Mouse (Mus musculus) urinary bladder, postnatal 36 days (tissue): ENCODE data around the gene Tnfsf13b.
A peak's percentile ranks its signal among the peaks of the same experiment; 100 is the strongest.

Experiments
- DNase-seq, 2 experiments: peaks; one replicate each; pipeline ENCODE4 v3.0.0; 2022; ENCODE audit warnings: low spot score in 2 of 2, mixed read lengths in 1 of 2

The Tnfsf13b gene

DNA sequence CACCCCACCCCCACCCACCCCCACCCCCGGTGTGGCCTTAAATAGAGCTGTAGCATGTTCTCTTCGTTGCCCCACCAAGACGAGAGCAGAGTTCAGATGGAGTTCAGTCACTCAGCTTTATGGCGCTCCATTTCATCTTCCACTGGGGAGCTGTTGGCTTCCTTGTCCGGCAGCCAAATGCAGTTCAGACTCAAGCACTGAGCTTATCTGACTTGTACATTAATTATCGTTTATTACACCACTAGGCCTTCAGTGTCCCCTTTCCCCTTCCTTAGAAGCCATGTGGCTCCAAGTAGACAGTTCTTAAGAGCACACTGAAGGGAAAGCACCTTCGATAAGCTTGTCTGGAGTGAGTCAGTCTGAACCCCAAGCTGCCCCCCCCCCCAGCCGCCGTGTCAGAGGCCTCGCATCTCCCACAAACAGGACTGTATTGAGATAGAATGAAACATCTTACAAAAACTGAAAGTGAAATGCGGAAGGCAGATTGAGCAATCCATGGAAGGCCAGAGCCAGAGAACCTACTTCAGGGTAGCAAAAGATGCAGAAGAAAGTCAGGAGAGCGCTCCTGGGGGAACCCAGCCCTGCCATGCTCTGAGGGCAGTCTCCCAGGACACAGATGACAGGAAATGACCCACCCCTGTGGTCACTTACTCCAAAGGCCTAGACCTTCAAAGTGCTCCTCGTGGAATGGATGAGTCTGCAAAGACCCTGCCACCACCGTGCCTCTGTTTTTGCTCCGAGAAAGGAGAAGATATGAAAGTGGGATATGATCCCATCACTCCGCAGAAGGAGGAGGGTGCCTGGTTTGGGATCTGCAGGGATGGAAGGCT, at the start of gene Tnfsf13b:
Tnfsf13b (plus strand) TSS at position 312 of the 830 bp plus-strand sequence.
- peak in 1 of 2 experiments; percentile 21 for DNase-seq

DNA sequence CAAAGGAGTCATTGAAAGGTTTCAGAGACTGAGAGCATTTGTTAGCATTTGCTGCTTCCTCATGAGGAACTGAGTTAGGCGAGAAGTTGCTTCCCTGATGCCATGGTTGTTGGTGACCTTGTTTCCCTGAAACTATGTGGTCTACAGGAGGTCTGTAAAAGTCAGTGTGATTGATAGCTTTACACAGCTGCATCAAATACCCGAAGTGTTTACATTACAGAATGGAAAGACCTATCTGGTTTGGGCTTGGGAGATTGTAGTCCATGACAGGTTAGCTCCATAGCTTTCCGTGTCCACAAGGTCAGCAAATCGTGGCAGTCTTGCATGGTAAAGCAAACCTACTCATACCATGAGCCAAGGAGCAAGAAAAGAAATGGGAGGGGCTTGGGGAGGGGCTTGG, 47.9 kb upstream of the Tnfsf13b start:
- no peak for DNase-seq

DNA sequence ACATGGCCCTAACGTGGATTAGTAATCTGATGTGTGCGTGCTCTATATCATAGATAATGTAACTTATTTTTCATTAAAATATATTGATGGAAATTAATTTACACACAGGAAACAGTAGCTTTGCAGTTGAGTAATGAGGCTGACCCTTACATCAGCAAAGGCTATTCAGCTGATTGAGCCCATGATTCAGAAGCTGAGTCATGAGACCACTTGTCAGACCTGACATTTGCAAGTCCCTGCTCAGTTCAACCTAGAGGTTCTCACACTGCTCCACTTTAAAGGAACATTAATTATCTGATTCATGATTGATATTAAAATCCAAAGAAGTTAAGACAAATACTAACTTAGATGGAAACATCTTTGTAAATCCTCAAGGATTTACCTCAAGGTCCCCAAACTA, 46.3 kb upstream of the Tnfsf13b start:
- no peak for DNase-seq

DNA sequence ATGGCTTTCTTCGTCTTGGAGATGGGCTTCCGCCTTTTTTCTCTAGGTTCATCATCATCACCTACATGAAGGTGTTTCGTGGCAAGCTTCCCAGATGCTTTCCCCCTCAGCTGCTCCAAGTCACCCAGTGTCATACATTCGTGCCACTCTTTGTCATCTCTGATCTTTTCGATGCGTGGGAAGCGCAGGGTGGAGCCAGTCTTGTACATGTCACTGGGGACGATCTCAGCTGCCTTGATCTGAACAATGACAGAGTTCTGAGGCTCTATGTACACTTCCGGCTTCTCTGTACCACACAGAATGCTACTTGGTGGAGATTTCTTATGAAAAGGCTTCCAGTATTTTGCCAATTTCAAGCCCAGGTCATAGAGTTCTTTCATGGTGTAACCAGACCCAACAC, 34.4 kb upstream of the Tnfsf13b start:
- no peak for DNase-seq

DNA sequence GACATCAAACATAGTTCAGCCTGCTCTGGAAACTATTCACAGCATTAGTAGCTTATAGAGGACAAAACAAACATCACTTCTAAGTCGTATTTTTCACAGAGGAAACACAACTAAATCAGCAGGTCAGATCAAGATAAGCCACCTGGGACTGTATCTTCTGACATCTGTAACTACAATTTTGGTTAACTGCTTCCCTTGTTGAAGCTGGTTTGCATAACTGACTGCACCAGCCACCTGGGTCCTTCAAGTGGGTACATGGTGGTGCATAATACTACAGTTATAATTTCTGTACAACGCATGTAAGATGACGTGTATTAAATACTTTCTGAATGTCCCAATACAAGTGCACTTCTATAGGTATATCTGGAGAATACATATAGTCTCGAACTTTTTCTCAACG, 31.0 kb upstream of the Tnfsf13b start:
- no peak for DNase-seq

DNA sequence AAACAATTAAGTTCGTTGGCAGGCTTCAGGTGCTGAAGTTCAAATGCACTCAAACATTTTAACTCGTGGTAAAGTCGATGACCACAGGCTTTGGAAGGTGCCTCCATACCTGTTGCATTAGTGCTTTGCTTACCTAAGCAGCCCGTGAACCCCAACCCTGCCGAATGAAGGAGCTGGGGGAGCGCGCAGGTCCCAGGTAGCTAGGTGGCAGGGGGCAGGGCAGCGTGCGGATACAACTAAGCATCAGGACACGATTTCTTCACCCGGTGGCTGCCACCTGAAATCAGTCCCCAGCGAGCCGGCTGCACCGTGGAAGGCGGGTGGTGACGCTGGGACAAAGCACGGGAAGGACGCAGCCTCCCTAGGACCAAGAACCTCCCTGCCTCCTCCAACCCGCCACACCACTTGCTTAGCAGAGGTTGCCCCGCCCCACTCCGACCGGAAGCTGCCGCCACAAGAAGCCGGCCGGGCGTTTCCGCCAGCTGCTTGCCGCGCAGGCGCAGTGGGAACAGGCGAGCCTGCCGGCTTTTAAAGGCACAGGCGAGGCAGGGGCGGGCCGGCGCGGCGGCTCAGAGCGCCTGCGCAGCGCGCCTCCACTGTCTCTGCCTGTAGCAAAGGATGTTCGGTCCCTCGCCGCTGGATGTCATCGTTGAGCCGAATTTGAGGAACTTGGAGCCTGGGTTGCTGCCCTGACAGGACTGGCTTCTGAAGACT, 30.2 kb upstream of the Tnfsf13b start:
- peak; percentile 97 to 99 for DNase-seq

DNA sequence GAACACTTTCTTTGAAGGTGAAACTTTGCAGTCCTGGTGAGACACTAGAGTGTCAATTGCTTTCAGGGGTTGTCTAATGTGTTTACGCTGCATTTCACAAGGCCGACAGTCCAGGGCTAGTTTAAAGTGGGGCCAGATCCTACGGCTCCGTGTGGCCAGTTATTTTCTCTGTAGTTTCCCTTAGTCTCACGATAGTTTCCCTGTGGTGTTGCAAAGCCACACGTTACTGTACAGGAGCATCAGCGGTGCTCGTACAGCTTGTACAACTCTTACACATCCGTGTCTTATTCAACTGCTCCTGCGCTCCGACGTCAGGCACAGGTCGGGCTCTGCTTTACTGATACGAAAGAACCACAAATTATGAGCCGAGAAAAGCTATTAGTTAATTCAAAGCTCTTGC, 29.3 kb upstream of the Tnfsf13b start:
- DNase-seq: no peak

GRCm38 (mm10) chr8:9977573-9978314, 28.5 kb upstream of the Tnfsf13b start, which contains the start of the genes Lig4 and Abhd13:
Gene Lig4, minus strand, starts transcription at chr8:9977686.
Gene Abhd13, plus strand, starts transcription at chr8:9977707.
- DNase-seq: peak; percentile 99

- DNase-seq: no peak
These were observed 27.6 kb upstream of the Tnfsf13b start for GRCm38 (mm10) chr8:9978475-9979230.

GRCm38 (mm10) chr8:9979746-9980145, 26.5 kb upstream of the Tnfsf13b start:
- no peak for DNase-seq

- no peak for DNase-seq
These were observed 26.1 kb upstream of the Tnfsf13b start for GRCm38 (mm10) chr8:9980188-9980587.

- DNase-seq: no peak
These were observed 2.2 kb upstream of the Tnfsf13b start for GRCm38 (mm10) chr8:10004115-10004514.

GRCm38 (mm10) chr8:10006986-10007659, 856 bp downstream of the Tnfsf13b start:
- no peak for DNase-seq

DNA sequence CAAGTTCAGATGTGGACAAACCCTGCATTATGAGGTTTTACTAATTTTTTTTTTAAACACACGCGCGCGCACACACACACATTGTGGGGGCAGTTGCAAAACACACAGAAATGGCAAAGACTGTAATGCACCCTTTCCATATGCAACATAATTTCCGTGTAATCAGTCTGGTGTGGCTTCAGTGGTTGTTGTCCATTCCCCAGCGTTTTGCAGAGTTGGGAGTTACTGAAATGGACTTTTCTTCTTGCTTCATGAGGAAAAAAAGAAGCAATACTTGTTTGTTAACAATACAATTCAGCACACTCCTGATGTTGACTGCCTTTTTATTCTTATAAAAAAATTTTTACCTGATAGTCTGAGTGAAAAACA, 1.4 kb downstream of the Tnfsf13b start:
- DNase-seq: no peak

- DNase-seq: no peak
These were observed 10.0 kb downstream of the Tnfsf13b start for GRCm38 (mm10) chr8:10016252-10016651.

DNA sequence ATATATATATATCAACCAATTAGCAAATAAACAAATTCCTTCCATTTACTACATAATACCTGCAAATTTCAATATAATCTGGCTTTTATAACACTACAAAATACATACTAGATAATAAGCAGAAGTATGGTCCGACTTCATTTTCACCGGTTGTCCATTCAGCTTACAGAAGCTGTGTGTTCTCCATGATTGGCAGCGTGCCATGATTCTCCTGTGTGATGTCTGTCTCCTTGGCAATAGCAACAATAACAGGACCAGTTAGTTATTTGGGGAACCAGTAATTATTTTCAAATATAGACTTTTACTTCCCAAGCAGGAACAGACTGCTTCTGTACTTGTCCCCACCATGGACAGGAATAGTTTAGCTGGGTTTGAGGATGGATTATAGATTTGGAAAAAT, 11.0 kb downstream of the Tnfsf13b start:
- DNase-seq: no peak

DNA sequence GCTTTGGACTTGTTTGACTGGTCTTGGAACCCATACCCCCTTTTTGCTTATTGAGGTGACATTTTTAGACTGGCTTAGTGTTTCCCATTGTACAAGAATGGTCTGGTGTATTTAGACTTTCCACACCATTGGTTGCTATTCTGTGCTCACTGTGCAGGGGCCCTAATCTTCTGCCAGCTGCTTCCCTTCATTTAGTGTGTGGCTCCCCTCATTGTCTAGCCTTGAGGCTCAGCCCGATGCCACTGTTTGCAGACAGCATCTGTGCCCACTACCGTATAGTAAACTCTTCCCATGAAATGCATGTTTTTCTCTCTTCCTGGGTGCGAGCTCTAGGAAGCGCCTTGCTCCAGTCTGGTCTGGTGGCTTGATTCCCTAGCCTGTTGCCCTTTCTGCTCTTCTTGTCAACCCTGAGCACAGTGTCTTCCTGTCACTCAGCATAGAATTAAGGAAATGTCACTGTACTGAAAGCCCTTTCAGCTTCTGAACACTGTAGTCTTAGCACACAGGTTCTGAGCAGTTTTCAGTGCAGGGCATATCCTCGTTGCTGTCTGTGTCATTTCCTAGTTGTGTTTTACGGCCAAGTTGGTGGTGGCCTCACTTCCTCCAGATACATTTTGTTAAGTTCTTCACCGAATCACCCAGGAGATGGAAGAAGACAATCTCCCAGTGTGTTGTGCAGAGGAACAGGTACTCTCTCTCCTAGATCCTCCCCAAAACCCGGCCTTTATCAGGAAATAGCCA, 24.2 kb downstream of the Tnfsf13b start:
- DNase-seq: no peak

- DNase-seq: no peak
These were observed 24.9 kb downstream of the Tnfsf13b start for GRCm38 (mm10) chr8:10031177-10031576.

DNA sequence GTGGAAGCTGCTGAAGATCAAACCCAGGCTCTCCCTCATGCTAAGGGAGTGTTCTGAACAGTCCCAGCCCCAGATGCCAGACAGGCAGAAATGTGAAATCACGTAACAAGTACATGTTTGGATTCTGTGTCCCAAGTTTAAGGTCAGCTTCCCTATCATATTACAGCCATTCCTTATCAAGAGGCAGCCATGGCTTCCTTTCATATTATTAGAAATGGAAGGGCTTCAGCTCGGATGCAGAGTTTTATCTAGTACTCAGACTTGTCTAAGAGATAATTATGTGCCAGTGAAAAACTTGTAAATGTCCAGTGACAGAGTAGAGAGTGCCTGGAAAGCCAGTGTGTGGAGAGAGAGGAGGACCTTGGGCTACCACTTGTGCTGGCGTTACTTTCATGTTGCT, 34.6 kb downstream of the Tnfsf13b start:
- DNase-seq: no peak

DNA sequence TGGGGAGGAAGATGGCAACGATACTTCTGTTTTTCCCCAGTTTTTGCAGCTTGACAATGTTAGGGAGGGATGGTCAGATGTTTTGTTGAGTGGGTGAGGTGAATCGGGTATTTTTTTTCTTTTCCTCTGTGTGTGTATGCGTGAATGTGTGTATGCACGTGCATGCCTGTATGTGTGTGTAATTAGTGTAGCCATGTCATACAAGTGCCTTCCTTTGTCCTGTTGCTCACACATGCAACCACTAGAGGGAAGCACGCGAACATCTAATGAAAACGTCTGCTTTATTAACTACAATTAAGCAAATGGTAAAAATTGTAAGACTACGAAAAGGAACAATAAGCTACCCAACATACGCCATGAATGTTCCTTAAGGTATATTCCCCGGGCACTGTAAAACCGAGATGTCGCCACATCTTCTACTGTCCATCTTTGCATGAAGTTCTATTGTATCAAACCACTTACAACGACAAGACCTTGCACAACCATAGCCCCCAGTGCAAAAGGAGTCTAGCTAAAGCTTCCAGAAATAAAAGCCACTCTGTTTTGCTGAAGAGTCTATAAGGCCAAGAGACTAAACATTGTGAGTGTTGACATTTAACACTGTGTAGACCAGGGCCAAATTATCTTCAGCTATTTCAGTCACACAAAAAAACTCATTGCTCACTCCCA, 37.7 kb downstream of the Tnfsf13b start:
- DNase-seq: no peak
